ENCODE assay signal across 9 mouse cellular contexts in genomic region chr12:86686551-86687330, GRCm38 (mm10). TPM values are rescaled to one million over a fixed set of nuclear protein-coding genes. Genes with fewer than 3 reads are reported as not detected.
DNase-seq lines count a peak whose midpoint lies in the region; ATAC-seq and TF ChIP-seq lines count a peak whose summit lies in the region.
"Had no signal": no experiment of that assay in that cellular context is flagged by ENCODE, and none has a peak within 500 bp of the region (broad histone marks: within the 10 kb centered on the region; RNA-seq: fewer than 3 reads in every experiment).

No protein-coding gene starts in this region.

- TF ChIP-seq CTCF in lung, adult 2 months (IDR thresholded peaks at IDR 0.05; ENCODE audit: insufficient read depth, low read length) = no peak

- H3K9ac ChIP-seq in forebrain, embryonic 11.5 days (ENCODE audit: low read length) = no peak overlapping the region
- no peak overlapping the region for H3K9ac ChIP-seq in forebrain, embryonic 16.5 days (replicated peaks; ENCODE audit: low read depth, low read length)
- H3K9ac ChIP-seq in lung, embryonic 16.5 days (ENCODE audit: low read length) = no peak overlapping the region
- H3K9ac ChIP-seq in liver, embryonic 12.5 days = no peak overlapping the region

- no peaks in the 10 kb centered on the region for H3K9me3 ChIP-seq in forebrain, embryonic 11.5 days (ENCODE audit: control insufficient read depth, low read length)
- no peaks in the 10 kb centered on the region for H3K9me3 ChIP-seq in forebrain, embryonic 16.5 days (ENCODE audit: control insufficient read depth, low read length)
- H3K9me3 ChIP-seq in lung, embryonic 16.5 days (ENCODE audit: control insufficient read depth, low read length) = no peaks in the 10 kb centered on the region
- H3K9me3 ChIP-seq in liver, embryonic 12.5 days (replicated peaks) = no peaks in the 10 kb centered on the region

- DNase-seq in forebrain, embryonic 11.5 days (ENCODE audit: low spot score) = no peak
- no peak for DNase-seq in lung, adult 2 months
- DNase-seq in T-cell, adult 2 months (ENCODE audit: low spot score) = peak; percentile 36
- no peak for DNase-seq in retina, postnatal 1 day
- no peak for DNase-seq in embryo, embryonic 10.5 days (ENCODE audit: low spot score)

- no peak overlapping the region for H3K4me3 ChIP-seq in forebrain, embryonic 11.5 days (ENCODE audit: low read depth, low read length)
- H3K4me3 ChIP-seq in forebrain, embryonic 16.5 days (replicated peaks; ENCODE audit: low read length) = no peak overlapping the region
- H3K4me3 ChIP-seq in lung, embryonic 16.5 days (ENCODE audit: low read length) = no peak overlapping the region
- no peak overlapping the region for H3K4me3 ChIP-seq in lung, adult 2 months (replicated peaks; ENCODE audit: extremely low read depth, low read depth, low read length)
- H3K4me3 ChIP-seq in liver, embryonic 12.5 days = no peak overlapping the region

- H3K27me3 ChIP-seq in forebrain, embryonic 11.5 days (ENCODE audit: control insufficient read depth, insufficient read depth, low read length) = no peaks in the 10 kb centered on the region
- no peaks in the 10 kb centered on the region for H3K27me3 ChIP-seq in forebrain, embryonic 16.5 days (replicated peaks; ENCODE audit: control insufficient read depth, insufficient read depth, low read length)
- no peaks in the 10 kb centered on the region for H3K27me3 ChIP-seq in lung, embryonic 16.5 days (ENCODE audit: control insufficient read depth, insufficient read depth, low read depth, low read length)
- 0 out of 2 replicates have a peak, but pooled peaks cover 3% of the 10 kb centered on the region for H3K27me3 ChIP-seq in liver, embryonic 12.5 days (replicated peaks)

- 0 out of 2 replicates have a peak overlapping the region, but pooled peaks have one; percentile 32 for H3K27ac ChIP-seq in forebrain, embryonic 11.5 days (ENCODE audit: low read depth, low read length)
- no peak overlapping the region for H3K27ac ChIP-seq in forebrain, embryonic 16.5 days (ENCODE audit: low read length)
- H3K27ac ChIP-seq in lung, embryonic 16.5 days (ENCODE audit: low read length) = peak overlapping the region; percentile 87
- H3K27ac ChIP-seq in liver, embryonic 12.5 days = peak overlapping the region; percentile 65

- no peak for TF ChIP-seq POLR2A in lung, adult 2 months (IDR thresholded peaks at IDR 0.05; ENCODE audit: borderline replicate concordance, extremely low read depth, low read depth, low read length)

- no peaks in the 10 kb centered on the region; the same call in 1 of the 2 replicates for H3K36me3 ChIP-seq in forebrain, embryonic 11.5 days (ENCODE audit: control insufficient read depth, insufficient read depth, low read length)
- peaks cover 19% of the 10 kb centered on the region for H3K36me3 ChIP-seq in forebrain, embryonic 16.5 days (ENCODE audit: control insufficient read depth, insufficient read depth)
- no peaks in the 10 kb centered on the region for H3K36me3 ChIP-seq in lung, embryonic 16.5 days (ENCODE audit: control insufficient read depth, insufficient read depth, low read length)
- no peaks in the 10 kb centered on the region for H3K36me3 ChIP-seq in liver, embryonic 12.5 days

- 0 out of 2 replicates have a peak, but pooled peaks cover under 1% of the 10 kb centered on the region for H3K4me1 ChIP-seq in forebrain, embryonic 11.5 days (replicated peaks; ENCODE audit: control insufficient read depth, insufficient read depth, low read length)
- peaks cover 30% of the 10 kb centered on the region for H3K4me1 ChIP-seq in forebrain, embryonic 16.5 days (replicated peaks; ENCODE audit: control insufficient read depth, insufficient read depth, low read length)
- peaks cover 3% of the 10 kb centered on the region; the same call in 1 of the 2 replicates for H3K4me1 ChIP-seq in lung, embryonic 16.5 days (replicated peaks; ENCODE audit: control insufficient read depth, insufficient read depth, low read length)
- peaks cover 6% of the 10 kb centered on the region for H3K4me1 ChIP-seq in lung, adult 2 months (ENCODE audit: control insufficient read depth, insufficient read depth, low read length)
- peaks cover 68% of the 10 kb centered on the region for H3K4me1 ChIP-seq in liver, embryonic 12.5 days

- no peak overlapping the region for H3K4me2 ChIP-seq in forebrain, embryonic 11.5 days (ENCODE audit: low read depth, low read length, severe bottlenecking)
- H3K4me2 ChIP-seq in forebrain, embryonic 16.5 days (ENCODE audit: low read length) = no peak overlapping the region
- H3K4me2 ChIP-seq in lung, embryonic 16.5 days (ENCODE audit: low read depth, low read length) = no peak overlapping the region
- H3K4me2 ChIP-seq in liver, embryonic 12.5 days = no peak overlapping the region

- no peak for ATAC-seq in forebrain, embryonic 11.5 days (replicated peaks; ENCODE audit: low FRiP score)
- no peak for ATAC-seq in forebrain, embryonic 16.5 days
- ATAC-seq in lung, embryonic 16.5 days (ENCODE audit: low read depth) = no peak
- ATAC-seq in liver, embryonic 12.5 days = peak; percentile 46

- 60% methylated on average over 13 of the region's 13 CpGs for WGBS in forebrain, embryonic 11.5 days
- 57% methylated on average over 13 of the region's 13 CpGs for WGBS in forebrain, embryonic 16.5 days
- WGBS in lung, embryonic 16.5 days = 52% methylated on average over 12 of the region's 13 CpGs
- WGBS in lung, adult 2 months = 48% methylated on average over 13 of the region's 13 CpGs
- WGBS in liver, embryonic 12.5 days (ENCODE audit: insufficient replicate concordance) = 18% methylated on average over 13 of the region's 13 CpGs

RNA-seq across cellular contexts. Expression of gene Vash1, which starts 8.2 kb away (rescaled TPM):
- 23.5 and 25.5 TPM in 2 replicates for polyA plus RNA-seq in forebrain, embryonic 11.5 days (2014; fragmentation: Nextera tagmentation; extraction: Ambion mirVana)
- 37.8 and 41.7 TPM in 2 replicates for polyA plus RNA-seq in forebrain, embryonic 16.5 days (2015; fragmentation: Nextera tagmentation; extraction: Ambion mirVana)
- polyA plus RNA-seq in lung, embryonic 16.5 days (2015; fragmentation: Nextera tagmentation; extraction: Ambion mirVana) = 9.7 and 10.0 TPM in 2 replicates
- polyA plus RNA-seq in lung, adult 2 months (2012; rRNA removed) = 15.2 and 15.4 TPM in 2 replicates
- polyA plus RNA-seq in liver, embryonic 12.5 days (2016; fragmentation: Nextera tagmentation; extraction: Ambion mirVana) = 2.3 and 2.7 TPM in 2 replicates

RNA-seq across cellular contexts. Expression of gene Angel1, which starts 39.5 kb away (rescaled TPM):
- 14.9 and 15.7 TPM in 2 replicates for polyA plus RNA-seq in forebrain, embryonic 11.5 days (2014; fragmentation: Nextera tagmentation; extraction: Ambion mirVana)
- 9.2 and 10.6 TPM in 2 replicates for polyA plus RNA-seq in forebrain, embryonic 16.5 days (2015; fragmentation: Nextera tagmentation; extraction: Ambion mirVana)
- polyA plus RNA-seq in lung, embryonic 16.5 days (2015; fragmentation: Nextera tagmentation; extraction: Ambion mirVana) = 11.9 and 12.4 TPM in 2 replicates
- polyA plus RNA-seq in lung, adult 2 months (2012; rRNA removed) = 5.7 and 7.3 TPM in 2 replicates
- polyA plus RNA-seq in liver, embryonic 12.5 days (2016; fragmentation: Nextera tagmentation; extraction: Ambion mirVana) = 2.3 and 2.8 TPM in 2 replicates

RNA-seq across cellular contexts. Expression of gene Lrrc74a, which starts 47.4 kb away (rescaled TPM):
- polyA plus RNA-seq in forebrain, embryonic 11.5 days (2014; fragmentation: Nextera tagmentation; extraction: Ambion mirVana) = not detected in 2 replicates
- not detected in 2 replicates for polyA plus RNA-seq in forebrain, embryonic 16.5 days (2015; fragmentation: Nextera tagmentation; extraction: Ambion mirVana)
- polyA plus RNA-seq in lung, embryonic 16.5 days (2015; fragmentation: Nextera tagmentation; extraction: Ambion mirVana) = not detected in 2 replicates
- not detected in 2 replicates for polyA plus RNA-seq in lung, adult 2 months (2012; rRNA removed)
- not detected in 2 replicates for polyA plus RNA-seq in liver, embryonic 12.5 days (2016; fragmentation: Nextera tagmentation; extraction: Ambion mirVana)
- polyA plus RNA-seq: neural tube, embryonic 11.5 days had no signal
